Mouse (Mus musculus) lung, postnatal 36 days (tissue): ENCODE data around the gene Pih1d1.

Experiments used
- DNase-seq: peaks from one replicate; pipeline ENCODE4 v3.0.0; 2022; ENCODE audit warnings: mixed read lengths

The Pih1d1 gene

GRCm38 (mm10) chr7:45126844-45127699 lies 27.0 kb upstream of the Pih1d1 start:
- no peak for DNase-seq

- no peak for DNase-seq
Observed at GRCm38 (mm10) chr7:45127700-45128224, 26.3 kb upstream of the Pih1d1 start.

- peak; percentile 100 for DNase-seq
Observed at GRCm38 (mm10) chr7:45128624-45129246, 25.4 kb upstream of the Pih1d1 start, which contains the start of gene Rpl13a. Rpl13a (minus strand) TSS chr7:45128761.

- peak; percentile 36 for DNase-seq
Observed at GRCm38 (mm10) chr7:45129318-45129717, 24.8 kb upstream of the Pih1d1 start.

- DNase-seq, result no peak
Observed at GRCm38 (mm10) chr7:45129776-45130512, 24.2 kb upstream of the Pih1d1 start.

- no peak for DNase-seq
Observed at GRCm38 (mm10) chr7:45131850-45132249, 22.3 kb upstream of the Pih1d1 start.

GRCm38 (mm10) chr7:45133446-45134159 lies 20.5 kb upstream of the Pih1d1 start:
- no peak for DNase-seq

- DNase-seq, result peak; percentile 64
Observed at GRCm38 (mm10) chr7:45134544-45135026, 19.5 kb upstream of the Pih1d1 start.

GRCm38 (mm10) chr7:45135370-45135769 lies 18.7 kb upstream of the Pih1d1 start:
- DNase-seq, result no peak

- DNase-seq, result peak; percentile 96
Observed at GRCm38 (mm10) chr7:45135993-45136567, 18.0 kb upstream of the Pih1d1 start, which contains the start of the genes Gm45713 and Flt3l. Gm45713 (minus strand) TSS chr7:45136231. Flt3l (minus strand) TSS chr7:45136432.

- no peak for DNase-seq
Observed at GRCm38 (mm10) chr7:45137171-45138006, 16.7 kb upstream of the Pih1d1 start.

GRCm38 (mm10) chr7:45138403-45138802 lies 15.7 kb upstream of the Pih1d1 start:
- no peak for DNase-seq

- peak; percentile 27 for DNase-seq
Observed at GRCm38 (mm10) chr7:45139904-45140723, 14.0 kb upstream of the Pih1d1 start.

- no peak for DNase-seq
Observed at GRCm38 (mm10) chr7:45141319-45141718, 12.8 kb upstream of the Pih1d1 start.

GRCm38 (mm10) chr7:45141914-45142313 lies 12.2 kb upstream of the Pih1d1 start:
- no peak for DNase-seq

GRCm38 (mm10) chr7:45144368-45145174 lies 9.5 kb upstream of the Pih1d1 start:
- peak; percentile 57 for DNase-seq

- DNase-seq, result no peak
Observed at GRCm38 (mm10) chr7:45145460-45145859, 8.6 kb upstream of the Pih1d1 start.

- no peak for DNase-seq
Observed at GRCm38 (mm10) chr7:45147267-45147666, 6.8 kb upstream of the Pih1d1 start.

- DNase-seq, result no peak
Observed at GRCm38 (mm10) chr7:45147899-45148298, 6.2 kb upstream of the Pih1d1 start.
